ENCODE assay signal across 25 mouse cellular contexts in genomic region chr11:46272058-46272681, GRCm38 (mm10). TPM values are rescaled to one million over a fixed set of nuclear protein-coding genes. Genes with fewer than 3 reads are reported as not detected.
"Had no signal": no experiment of that assay in that cellular context is flagged by ENCODE, and none has a peak within 500 bp of the region (broad histone marks: within the 10 kb centered on the region; RNA-seq: fewer than 3 reads in every experiment).

No protein-coding gene starts in this region.

- H3K4me3 ChIP-seq: heart, adult 2 months; heart, embryonic 12.5 days; layer of hippocampus, adult 2 months; left cerebral cortex, adult 2 months; limb, embryonic 10.5 days; limb, embryonic 12.5 days had no signal

- H3K4me1 ChIP-seq: heart, embryonic 12.5 days; limb, embryonic 12.5 days had no signal

- H3K9ac ChIP-seq: heart, embryonic 12.5 days; hindbrain, embryonic 14.5 days; limb, embryonic 12.5 days had no signal

- H3K4me2 ChIP-seq: heart, embryonic 12.5 days; hindbrain, embryonic 14.5 days; limb, embryonic 12.5 days; liver, embryonic 11.5 days had no signal

- ATAC-seq: hindbrain, postnatal 0 days; intestine, embryonic 16.5 days had no signal

- H3K9me3 ChIP-seq: heart, embryonic 12.5 days; limb, embryonic 10.5 days; limb, embryonic 12.5 days had no signal

- H3K27ac ChIP-seq: heart, adult 2 months; hindbrain, embryonic 14.5 days; hindbrain, postnatal 0 days; layer of hippocampus, adult 2 months; left cerebral cortex, adult 2 months; limb, embryonic 10.5 days; limb, embryonic 12.5 days had no signal

- DNase-seq: gastrocnemius, postnatal 14 days; gastrocnemius, postnatal 36 days; heart, adult 11 months; heart, adult 2 months; heart, postnatal 10 days; kidney, adult 11 months; kidney, adult 2 months; kidney, adult 9 months; kidney, postnatal 10 days; kidney, postnatal 25 days; kidney, postnatal 4 days; liver had no signal

- H3K27me3 ChIP-seq: heart, embryonic 12.5 days had no signal

RNA-seq across cellular contexts. Expression of gene Fndc9, which starts 36.8 kb away (rescaled TPM):
- total RNA-seq: gastrocnemius, adult 18-20 months; gastrocnemius, adult 8-10 months; gastrocnemius, postnatal 14 days; gastrocnemius, postnatal 36 days; heart, adult 2 months; heart, postnatal 10 days; heart, postnatal 25 days; hematopoietic stem cell, adult 5-6 weeks had no signal
- polyA plus RNA-seq: heart, adult 2 months; kidney, adult 2 months; liver, embryonic 11.5 days had no signal
